Mouse (Mus musculus) forebrain, embryonic 12.5 days (tissue): ENCODE data around the gene Sart1. TPM values are rescaled to one million over a fixed set of nuclear protein-coding genes. Genes with fewer than 3 reads are reported as not detected.

ENCODE experiments used
- ATAC-seq: fragments of 200-750 bp; cut with Nextera tagmentation; 2 replicates; pipeline ENCODE4 v1.8.0; 2017; ENCODE audit warnings: moderate TSS enrichment; ENCODE audit not compliant: low FRiP score
- H3K27ac ChIP-seq: fragments of 300-500 bp; sonication (generic); 2 replicates; pipeline ENCODE4 v1.5.1; 2016; ENCODE audit warnings: mild to moderate bottlenecking
- H3K27me3 ChIP-seq: fragments of 300-500 bp; sonication (generic); 2 replicates; pipeline ENCODE4 v1.6.1; 2016; ENCODE audit warnings: mild to moderate bottlenecking
- H3K36me3 ChIP-seq: fragments of 300-500 bp; sonication (generic); replicated peaks from 2 replicates; pipeline ENCODE4 v1.6.1; 2016; ENCODE audit warnings: mild to moderate bottlenecking
- H3K4me1 ChIP-seq: fragments of 300-500 bp; sonication (generic); 2 replicates; pipeline ENCODE4 v1.6.1; 2016
- H3K4me2 ChIP-seq: fragments of 300-500 bp; sonication (generic); 2 replicates; pipeline ENCODE4 v1.6.1; 2016; ENCODE audit warnings: mild to moderate bottlenecking, moderate library complexity
- H3K4me3 ChIP-seq: fragments of 300-500 bp; sonication (generic); replicated peaks from 2 replicates; pipeline ENCODE4 v1.5.1; 2016; ENCODE audit warnings: mild to moderate bottlenecking
- H3K9ac ChIP-seq: fragments of 300-500 bp; sonication (generic); 2 replicates; pipeline ENCODE4 v1.6.1; 2016; ENCODE audit warnings: mild to moderate bottlenecking
- H3K9me3 ChIP-seq: fragments of 300-500 bp; sonication (generic); 2 replicates; pipeline ENCODE4 v1.6.1; 2016
- WGBS: fragments of 180-500 bp; shearing (Covaris S2); methylation state at CpG from one replicate; pipeline ENCODE4 v1.1.7; 2016; 5-methylcytosine and 5-hydroxymethylcytosine counted together
- polyA plus RNA-seq: library from polyadenylated mRNA; unstranded; fragments of >200 nt; fragmentation: Nextera tagmentation; extraction: Ambion mirVana; gene quantifications from 2 replicates; pipeline ENCODE4 v1.2.1, GENCODE M21; 2016

Gene Sart1
- polyA plus RNA-seq = 113 and 125 TPM in 2 replicates

- Histone ChIP-seq H3K4me3 (peak within 1 kb of the TSS; percentile 100), H3K4me1 (peaks cover 34% of the 10 kb centered on the region), H3K4me2 (peak within 1 kb of the TSS; percentile 84), H3K9me3 (no peaks in the 10 kb centered on the region), H3K36me3 (peaks cover 25% of the 10 kb centered on the region), H3K9ac (peak within 1 kb of the TSS; percentile 95), H3K27ac (peak within 1 kb of the TSS; percentile 88), H3K27me3 (no peaks in the 10 kb centered on the region)
- WGBS = 2% methylated on average over 43 of the region's 43 CpGs
- ATAC-seq = peak; percentile 93
Observed at GRCm38 (mm10) chr19:5388588-5389242, at the start of gene Sart1. Gene Sart1, minus strand, starts transcription at chr19:5388703.

- Histone ChIP-seq H3K4me2 (no peak overlapping the region), H3K4me1 (peaks cover 12% of the 10 kb centered on the region), H3K4me3 (no peak overlapping the region), H3K27me3 (peaks cover 18% of the 10 kb centered on the region; the same call in 1 of the 2 replicates), H3K36me3 (no peaks in the 10 kb centered on the region), H3K9ac (peak overlapping the region; percentile 2; the same call in 1 of the 2 replicates), H3K27ac (no peak overlapping the region), H3K9me3 (no peaks in the 10 kb centered on the region)
- 68% methylated on average over 7 of the region's 7 CpGs for WGBS
- no peak for ATAC-seq
Observed at GRCm38 (mm10) chr19:5433951-5434350, 45.4 kb upstream of the Sart1 start.

DNA sequence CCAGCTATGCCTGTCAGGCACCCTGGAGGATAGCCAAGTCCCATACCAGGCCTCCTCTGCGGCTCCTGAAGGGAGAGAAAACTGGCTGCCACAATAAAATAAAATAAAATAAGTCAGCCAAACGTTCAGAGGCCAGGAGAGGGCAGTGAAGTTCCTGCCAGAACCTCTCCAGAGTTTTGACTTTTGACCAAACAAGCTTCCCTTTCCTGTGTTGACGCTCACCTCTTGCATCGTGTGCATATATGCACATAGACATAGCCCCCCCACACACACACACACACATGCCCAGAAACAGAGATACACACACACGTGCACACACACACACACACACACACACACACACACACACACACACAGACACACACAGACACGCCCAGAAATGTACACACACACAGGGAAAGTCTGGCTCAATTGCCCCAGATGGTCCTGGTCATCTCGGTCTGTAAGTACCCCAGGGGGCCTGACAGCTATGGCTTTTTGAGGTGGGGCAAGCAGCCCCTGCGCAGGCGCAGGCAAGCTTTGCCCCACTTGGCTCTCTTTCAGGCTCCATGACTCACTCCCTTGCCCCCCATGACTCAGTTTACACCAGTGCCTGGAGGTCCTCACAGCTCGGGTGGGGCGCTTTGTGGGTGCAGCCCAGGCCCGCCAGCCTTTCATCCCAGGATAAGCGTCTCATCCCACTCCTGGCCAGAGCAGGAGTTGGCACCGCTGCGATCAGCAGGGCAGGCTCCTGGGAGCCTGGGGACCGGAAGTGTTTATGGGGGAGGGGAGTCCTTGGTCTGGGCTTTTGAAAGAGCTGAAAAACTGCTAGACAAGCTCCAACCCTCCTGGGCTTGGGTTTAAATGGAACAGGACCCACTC is 44.7 kb upstream of the Sart1 start:
- H3K4me2 ChIP-seq = peak overlapping the region; percentile 43
- no peaks in the 10 kb centered on the region for H3K9me3 ChIP-seq
- H3K27me3 ChIP-seq = peaks cover 18% of the 10 kb centered on the region; the same call in 1 of the 2 replicates
- peaks cover 12% of the 10 kb centered on the region for H3K4me1 ChIP-seq
- H3K27ac ChIP-seq = no peak overlapping the region
- ATAC-seq = no peak
- H3K36me3 ChIP-seq = no peaks in the 10 kb centered on the region
- WGBS = 13% methylated on average over 16 of the region's 16 CpGs
- peak overlapping the region; percentile 8; the same call in 1 of the 2 replicates for H3K4me3 ChIP-seq
- peak overlapping the region; percentile 2; the same call in 1 of the 2 replicates for H3K9ac ChIP-seq

DNA sequence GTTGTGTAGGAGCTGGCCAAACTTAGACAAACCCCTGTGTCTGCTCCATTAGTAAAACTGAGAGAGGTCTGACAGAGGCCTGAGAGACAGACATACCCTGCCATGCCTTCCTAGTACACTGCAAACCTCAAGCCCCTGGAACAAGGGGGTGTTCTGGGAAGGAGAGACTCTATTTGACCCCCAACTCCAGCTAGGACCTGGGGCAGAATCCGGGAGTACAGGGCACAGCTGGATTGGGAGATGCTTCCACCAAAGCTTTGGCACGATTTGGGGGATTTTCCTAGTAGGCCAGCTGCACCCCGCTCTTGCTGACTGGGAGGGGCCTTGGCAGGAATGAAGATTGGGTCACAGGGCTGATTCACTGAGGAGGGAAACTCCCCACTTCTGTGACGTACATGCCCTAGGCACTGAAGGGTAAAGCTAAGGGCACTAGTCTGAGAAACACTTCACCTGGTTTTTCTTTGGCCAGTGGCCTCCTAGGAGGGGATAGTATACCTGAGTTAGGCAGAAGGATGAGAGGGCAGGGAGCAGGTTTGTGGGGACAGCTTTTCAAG is 43.5 kb upstream of the Sart1 start:
- no peak overlapping the region for H3K4me2 ChIP-seq
- no peak overlapping the region for H3K27ac ChIP-seq
- H3K9ac ChIP-seq = no peak overlapping the region
- no peak for ATAC-seq
- H3K36me3 ChIP-seq = peaks cover 4% of the 10 kb centered on the region
- H3K4me3 ChIP-seq = no peak overlapping the region
- WGBS = 79% methylated on average over 4 of the region's 4 CpGs
- H3K4me1 ChIP-seq = peaks cover 19% of the 10 kb centered on the region
- H3K27me3 ChIP-seq = peaks cover 17% of the 10 kb centered on the region; the same call in 1 of the 2 replicates
- no peaks in the 10 kb centered on the region for H3K9me3 ChIP-seq

DNA sequence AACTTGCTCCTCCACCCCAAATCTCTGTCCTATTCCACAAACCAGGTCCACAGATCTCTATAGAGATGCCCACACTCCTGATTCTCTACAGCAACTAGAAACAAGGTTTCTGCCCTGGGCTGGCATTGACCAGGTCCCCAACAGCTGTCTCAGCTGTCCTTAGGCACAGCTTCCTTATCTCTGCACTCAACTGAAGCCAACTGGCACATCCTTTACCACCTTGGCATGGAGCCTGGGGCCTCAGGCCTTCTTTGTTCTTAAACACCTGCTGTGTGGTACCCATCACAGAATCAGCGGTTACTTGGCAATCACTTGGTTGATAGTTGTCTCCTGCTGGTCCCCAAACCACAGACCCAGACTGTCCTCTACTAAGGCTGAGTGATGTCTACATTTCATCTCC is 41.9 kb upstream of the Sart1 start:
- no peak overlapping the region for H3K9ac ChIP-seq
- 93% methylated on average over 1 of the region's 1 CpGs for WGBS
- H3K27ac ChIP-seq = no peak overlapping the region
- H3K9me3 ChIP-seq = no peaks in the 10 kb centered on the region
- peaks cover 34% of the 10 kb centered on the region for H3K4me1 ChIP-seq
- peaks cover 14% of the 10 kb centered on the region for H3K36me3 ChIP-seq
- H3K4me3 ChIP-seq = no peak overlapping the region
- ATAC-seq = no peak
- peaks cover 15% of the 10 kb centered on the region; the same call in 1 of the 2 replicates for H3K27me3 ChIP-seq
- H3K4me2 ChIP-seq = no peak overlapping the region

DNA sequence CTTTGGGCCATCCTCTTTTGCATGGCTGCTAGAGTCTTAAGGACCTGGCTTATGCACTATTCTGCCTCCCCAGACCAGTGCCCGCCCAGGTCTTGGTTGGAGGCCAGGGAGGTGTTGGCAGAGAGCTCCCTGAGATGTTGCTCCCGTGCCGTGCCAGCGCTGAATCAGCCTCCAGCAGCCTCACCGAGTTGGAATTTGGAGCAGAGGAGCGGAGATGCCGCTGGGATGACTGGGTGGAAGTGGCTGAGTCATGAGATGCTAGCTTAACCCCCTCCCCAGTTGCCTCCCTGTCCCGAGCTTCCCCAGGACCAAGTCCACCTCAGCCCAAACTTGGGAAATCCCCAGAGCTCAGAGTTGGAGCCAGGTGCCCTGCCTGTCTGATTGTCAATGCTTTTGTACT is 41.3 kb upstream of the Sart1 start:
- peaks cover 34% of the 10 kb centered on the region for H3K4me1 ChIP-seq
- peaks cover 15% of the 10 kb centered on the region; the same call in 1 of the 2 replicates for H3K27me3 ChIP-seq
- no peak overlapping the region for H3K4me2 ChIP-seq
- peaks cover 14% of the 10 kb centered on the region for H3K36me3 ChIP-seq
- no peak overlapping the region for H3K4me3 ChIP-seq
- WGBS = 73% methylated on average over 8 of the region's 8 CpGs
- ATAC-seq = no peak
- H3K9ac ChIP-seq = no peak overlapping the region
- no peak overlapping the region for H3K27ac ChIP-seq
- no peaks in the 10 kb centered on the region for H3K9me3 ChIP-seq

- no peak overlapping the region for H3K4me3 ChIP-seq
- H3K9me3 ChIP-seq = no peaks in the 10 kb centered on the region
- peaks cover 14% of the 10 kb centered on the region for H3K36me3 ChIP-seq
- WGBS = 82% methylated on average over 4 of the region's 4 CpGs
- no peak overlapping the region for H3K27ac ChIP-seq
- no peak overlapping the region for H3K4me2 ChIP-seq
- H3K9ac ChIP-seq = no peak overlapping the region
- peaks cover 34% of the 10 kb centered on the region for H3K4me1 ChIP-seq
- peaks cover 9% of the 10 kb centered on the region; the same call in 1 of the 2 replicates for H3K27me3 ChIP-seq
- ATAC-seq = no peak
Observed at GRCm38 (mm10) chr19:5429219-5429618, 40.7 kb upstream of the Sart1 start.

DNA sequence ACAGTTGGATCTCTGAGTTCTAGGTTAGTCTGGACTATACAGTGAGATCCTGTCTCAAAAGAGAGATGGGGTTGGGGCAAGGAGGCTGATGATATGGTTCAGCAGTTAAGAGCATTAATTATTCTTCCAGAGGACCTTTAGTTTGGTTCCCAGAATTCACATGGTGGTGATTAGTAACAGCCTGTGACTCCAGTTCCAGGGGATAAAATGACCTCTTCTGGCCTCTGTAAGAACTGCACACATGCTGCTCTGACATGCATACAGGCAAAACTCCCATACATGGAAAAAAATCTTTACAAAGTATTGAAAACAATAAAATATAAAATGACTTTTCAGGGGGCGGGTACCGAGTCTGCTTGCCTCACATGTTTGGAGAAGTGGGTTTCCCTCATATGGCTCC is 39.6 kb upstream of the Sart1 start:
- WGBS = 91% methylated on average over 2 of the region's 2 CpGs
- Histone ChIP-seq H3K27ac (no peak overlapping the region), H3K4me1 (peaks cover 34% of the 10 kb centered on the region), H3K9ac (no peak overlapping the region), H3K9me3 (no peaks in the 10 kb centered on the region), H3K27me3 (peaks cover 6% of the 10 kb centered on the region; the same call in 1 of the 2 replicates), H3K36me3 (peaks cover 14% of the 10 kb centered on the region), H3K4me2 (no peak overlapping the region), H3K4me3 (no peak overlapping the region)
- no peak for ATAC-seq

- Histone ChIP-seq H3K9ac (no peak overlapping the region), H3K27me3 (peaks cover 2% of the 10 kb centered on the region; the same call in 1 of the 2 replicates), H3K4me1 (peaks cover 36% of the 10 kb centered on the region), H3K4me2 (peak overlapping the region; percentile 83; the same call in 1 of the 2 replicates), H3K4me3 (no peak overlapping the region), H3K27ac (0 out of 2 replicates have a peak overlapping the region, but pooled peaks have one; percentile 19), H3K36me3 (peaks cover 20% of the 10 kb centered on the region), H3K9me3 (no peaks in the 10 kb centered on the region)
- 93% methylated on average over 13 of the region's 13 CpGs for WGBS
- ATAC-seq = no peak
Observed at GRCm38 (mm10) chr19:5426640-5427290, 38.3 kb upstream of the Sart1 start.

DNA sequence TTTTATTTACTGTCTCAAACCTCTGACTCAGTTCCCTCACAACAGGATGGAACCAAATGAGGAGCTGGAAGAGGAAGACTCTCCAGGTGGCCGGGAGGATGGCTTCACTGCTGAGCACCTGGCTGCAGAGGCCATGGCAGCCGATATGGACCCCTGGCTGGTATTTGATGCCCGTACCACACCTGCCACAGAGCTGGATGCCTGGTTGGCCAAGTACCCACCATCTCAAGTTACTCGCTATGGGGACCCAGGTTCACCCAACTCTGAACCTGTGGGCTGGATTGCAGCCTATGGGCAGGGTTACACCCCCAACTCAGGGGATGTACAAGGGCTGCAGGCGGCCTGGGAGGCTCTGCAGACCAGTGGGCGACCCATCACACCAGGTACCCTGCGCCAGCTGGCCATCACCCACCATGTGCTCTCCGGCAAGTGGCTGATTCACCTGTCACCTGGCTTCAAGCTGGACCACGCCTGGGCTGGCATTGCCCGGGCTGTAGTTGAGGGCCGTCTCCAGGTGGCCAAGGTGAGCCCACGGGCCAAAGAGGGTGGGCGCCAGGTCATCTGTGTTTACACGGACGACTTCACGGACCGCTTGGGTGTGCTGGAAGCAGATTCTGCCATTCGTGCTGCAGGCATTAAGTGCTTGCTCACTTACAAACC is 37.5 kb upstream of the Sart1 start:
- Histone ChIP-seq H3K27ac (0 out of 2 replicates have a peak overlapping the region, but pooled peaks have one; percentile 82), H3K36me3 (peaks cover 25% of the 10 kb centered on the region), H3K9me3 (no peaks in the 10 kb centered on the region), H3K4me3 (peak overlapping the region; percentile 69), H3K27me3 (no peaks in the 10 kb centered on the region), H3K4me1 (peaks cover 36% of the 10 kb centered on the region), H3K4me2 (peak overlapping the region; percentile 83), H3K9ac (peak overlapping the region; percentile 83)
- 87% methylated on average over 18 of the region's 18 CpGs for WGBS
- no peak for ATAC-seq
